Mouse (Mus musculus) heart, embryonic 11.5 days (tissue): ENCODE data around the gene Lman2l. TPM values are rescaled to one million over a fixed set of nuclear protein-coding genes. Genes with fewer than 3 reads are reported as not detected.

Experiments used
- ATAC-seq: fragments of 200-750 bp; cut with Nextera tagmentation; replicated peaks from 2 replicates; pipeline ENCODE4 v1.8.0; 2017; ENCODE audit warnings: moderate library complexity; ENCODE audit not compliant: insufficient number of reproducible peaks, low FRiP score, low TSS enrichment
- H3K27ac ChIP-seq: fragments of 300-500 bp; sonication (generic); 2 replicates; pipeline ENCODE4 v1.5.1; 2014; ENCODE audit warnings: mild to moderate bottlenecking, low read depth, low read length
- H3K27me3 ChIP-seq: fragments of 300-500 bp; sonication (generic); 2 replicates; pipeline ENCODE4 v1.6.1; 2014; ENCODE audit warnings: mild to moderate bottlenecking, low read length, mixed read lengths; ENCODE audit not compliant: control insufficient read depth, insufficient read depth
- H3K36me3 ChIP-seq: fragments of 300-500 bp; sonication (generic); 2 replicates; pipeline ENCODE4 v1.6.1; 2014; ENCODE audit warnings: mild to moderate bottlenecking, low read length, moderate library complexity, mixed read lengths; ENCODE audit not compliant: control insufficient read depth, insufficient read depth
- H3K4me1 ChIP-seq: fragments of 300-500 bp; sonication (generic); 2 replicates; pipeline ENCODE4 v1.6.1; 2014; ENCODE audit warnings: low read length; ENCODE audit not compliant: control insufficient read depth, insufficient read depth
- H3K4me2 ChIP-seq: fragments of 300-500 bp; sonication (generic); 2 replicates; pipeline ENCODE4 v1.6.1; 2014; ENCODE audit warnings: mild to moderate bottlenecking, moderate library complexity
- H3K4me3 ChIP-seq: fragments of 300-500 bp; sonication (generic); 2 replicates; pipeline ENCODE4 v1.5.1; 2014; ENCODE audit warnings: low read depth, low read length
- H3K9ac ChIP-seq: fragments of 300-500 bp; sonication (generic); 2 replicates; pipeline ENCODE4 v1.6.1; 2014; ENCODE audit warnings: mild to moderate bottlenecking, low read depth, low read length, moderate library complexity
- H3K9me3 ChIP-seq: fragments of 300-500 bp; sonication (generic); replicated peaks from 2 replicates; pipeline ENCODE4 v1.6.1; 2016; ENCODE audit warnings: low read length; ENCODE audit not compliant: control insufficient read depth
- WGBS: fragments of 180-500 bp; shearing (Covaris S2); extraction: QIAGEN DNeasy Blood & Tissue Kit; methylation state at CpG from one replicate; pipeline ENCODE4 v1.1.7; 2014; ENCODE audit not compliant: insufficient replicate concordance; 5-methylcytosine and 5-hydroxymethylcytosine counted together
- polyA plus RNA-seq: library from polyadenylated mRNA; unstranded; fragments of >200 nt; fragmentation: Nextera tagmentation; extraction: Ambion mirVana; gene quantifications from 2 replicates; pipeline ENCODE4 v1.2.1, GENCODE M21; 2014

Gene Lman2l
- polyA plus RNA-seq, 1 experiment from 2014 or later: 31.3 TPM

DNA sequence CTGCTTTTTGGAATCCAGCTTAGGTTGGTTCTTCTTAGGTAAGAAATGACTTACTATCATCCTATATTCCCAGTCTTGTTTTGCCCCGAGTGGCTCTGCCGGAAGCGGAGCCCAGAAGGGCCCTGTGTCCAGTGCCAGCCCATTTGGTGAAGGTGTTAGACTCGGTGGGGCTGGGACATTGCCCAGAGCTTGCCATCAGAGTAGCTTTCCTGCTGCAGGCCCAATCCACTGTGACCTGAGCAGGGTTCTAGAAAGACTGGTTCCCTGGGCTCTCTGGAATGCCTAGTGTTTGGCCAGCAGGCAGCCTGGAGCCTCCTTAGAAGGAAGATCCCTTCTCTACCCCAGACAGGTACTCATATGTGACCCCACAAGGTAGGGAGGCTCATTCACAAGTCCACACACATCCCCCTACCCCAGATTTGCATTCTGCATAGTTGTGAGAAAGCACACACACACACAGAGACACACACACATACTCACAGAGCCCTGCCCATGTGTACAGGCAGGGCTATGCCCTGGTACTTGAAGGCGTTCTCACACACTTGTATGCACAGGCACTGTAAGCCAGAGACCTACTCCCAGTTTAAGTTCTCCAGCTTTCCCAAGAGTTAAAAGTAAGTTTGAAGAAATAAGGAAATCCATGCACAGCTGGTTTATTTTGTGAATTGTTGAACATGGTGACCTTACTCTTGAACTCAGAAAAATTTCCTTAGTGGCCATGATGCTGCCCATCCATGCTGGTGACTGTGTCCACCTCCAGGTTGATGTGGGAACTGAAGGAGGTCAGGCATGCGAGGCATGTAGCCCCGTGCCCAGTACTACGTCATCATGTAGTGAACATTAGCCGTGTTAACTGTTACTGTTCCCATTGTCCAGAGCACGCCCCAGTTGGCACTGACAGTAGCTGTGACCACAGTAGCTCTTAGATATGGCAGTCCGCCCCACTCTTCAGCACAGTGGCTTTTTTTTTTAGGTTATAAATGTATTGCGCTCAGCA is 35.1 kb upstream of the Lman2l start:
- Histone ChIP-seq H3K4me2 (no peak overlapping the region), H3K4me3 (no peak overlapping the region), H3K36me3 (no peaks in the 10 kb centered on the region), H3K27me3 (no peaks in the 10 kb centered on the region), H3K4me1 (peaks cover 5% of the 10 kb centered on the region; the same call in 1 of the 2 replicates), H3K9me3 (no peaks in the 10 kb centered on the region), H3K27ac (no peak overlapping the region), H3K9ac (no peak overlapping the region)
- 87% methylated on average over 12 of the region's 12 CpGs for WGBS
- no peak for ATAC-seq

DNA sequence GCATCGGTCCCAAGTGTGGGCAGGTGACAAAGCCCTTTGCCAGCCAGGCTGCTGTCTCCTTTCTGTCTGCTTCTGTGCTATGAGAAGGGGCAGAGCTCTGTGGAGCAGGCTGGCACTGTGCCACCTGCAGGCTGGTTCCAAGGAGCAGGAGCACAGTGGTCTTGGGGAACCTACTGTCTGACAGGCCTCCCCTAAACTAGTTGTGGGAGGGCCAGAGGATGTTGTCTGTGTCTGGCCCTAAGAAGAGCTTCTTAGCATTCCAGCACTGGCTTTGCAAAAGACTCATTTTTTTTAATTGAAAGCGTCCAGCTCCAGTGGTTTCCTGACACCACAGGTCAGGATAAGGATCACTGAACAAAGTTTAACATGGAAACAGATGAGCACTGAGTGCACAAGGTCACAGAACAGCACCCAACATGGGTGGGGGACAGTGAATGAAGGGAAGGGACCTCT is 33.3 kb upstream of the Lman2l start:
- H3K36me3 ChIP-seq: no peaks in the 10 kb centered on the region
- no peak for ATAC-seq
- H3K27me3 ChIP-seq: no peaks in the 10 kb centered on the region
- no peak overlapping the region for H3K4me3 ChIP-seq
- no peak overlapping the region for H3K27ac ChIP-seq
- no peak overlapping the region for H3K4me2 ChIP-seq
- no peaks in the 10 kb centered on the region for H3K9me3 ChIP-seq
- no peak overlapping the region for H3K9ac ChIP-seq
- WGBS: 78% methylated on average over 2 of the region's 2 CpGs
- H3K4me1 ChIP-seq: peaks cover 9% of the 10 kb centered on the region

GRCm38 (mm10) chr1:36476426-36476825 is 31.4 kb upstream of the Lman2l start:
- Histone ChIP-seq H3K9me3 (no peaks in the 10 kb centered on the region), H3K36me3 (no peaks in the 10 kb centered on the region), H3K27ac (no peak overlapping the region), H3K4me2 (no peak overlapping the region), H3K27me3 (no peaks in the 10 kb centered on the region), H3K4me3 (no peak overlapping the region), H3K4me1 (peaks cover 24% of the 10 kb centered on the region), H3K9ac (no peak overlapping the region)
- 76% methylated on average over 7 of the region's 7 CpGs for WGBS
- ATAC-seq: no peak

GRCm38 (mm10) chr1:36475480-36476110 is 30.5 kb upstream of the Lman2l start:
- no peak overlapping the region for H3K9ac ChIP-seq
- no peak overlapping the region for H3K27ac ChIP-seq
- H3K36me3 ChIP-seq: no peaks in the 10 kb centered on the region
- peak overlapping the region; percentile 38; the same call in 1 of the 2 replicates for H3K4me2 ChIP-seq
- H3K9me3 ChIP-seq: no peaks in the 10 kb centered on the region
- 59% methylated on average over 8 of the region's 8 CpGs for WGBS
- ATAC-seq: no peak
- H3K4me1 ChIP-seq: peaks cover 24% of the 10 kb centered on the region
- no peak overlapping the region for H3K4me3 ChIP-seq
- H3K27me3 ChIP-seq: no peaks in the 10 kb centered on the region

DNA sequence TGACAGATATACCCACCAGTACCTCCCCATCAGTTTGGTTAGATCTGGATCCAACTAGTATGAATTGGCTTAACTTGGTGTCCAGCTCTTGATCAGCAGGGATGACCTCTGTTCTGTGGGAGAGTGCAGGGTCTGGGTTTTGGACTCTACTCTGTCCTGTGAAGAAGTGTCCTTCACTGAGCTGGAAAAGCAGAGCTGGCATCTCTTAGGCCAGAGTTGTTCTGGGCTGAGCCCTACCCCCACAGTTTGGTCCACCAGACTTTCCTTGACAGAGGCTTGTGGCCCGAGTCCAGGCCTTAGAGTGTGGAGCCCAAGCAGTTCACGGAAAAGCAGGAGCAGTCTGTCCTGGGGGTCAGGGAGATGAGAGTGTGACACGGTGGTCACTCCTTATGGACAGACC is 29.6 kb upstream of the Lman2l start:
- Histone ChIP-seq H3K27ac (no peak overlapping the region), H3K36me3 (no peaks in the 10 kb centered on the region), H3K4me1 (peaks cover 24% of the 10 kb centered on the region), H3K9ac (peak overlapping the region; percentile 49; the same call in 1 of the 2 replicates), H3K27me3 (no peaks in the 10 kb centered on the region), H3K4me2 (peak overlapping the region; percentile 38), H3K4me3 (no peak overlapping the region), H3K9me3 (no peaks in the 10 kb centered on the region)
- no peak for ATAC-seq
- 52% methylated on average over 3 of the region's 3 CpGs for WGBS

GRCm38 (mm10) chr1:36473211-36473780 is 28.2 kb upstream of the Lman2l start:
- Histone ChIP-seq H3K9ac (no peak overlapping the region), H3K4me3 (0 out of 2 replicates have a peak overlapping the region, but pooled peaks have one; percentile 4)
- 65% methylated on average over 10 of the region's 10 CpGs for WGBS

GRCm38 (mm10) chr1:36472106-36472440 is 27.0 kb upstream of the Lman2l start:
- no peak; the same call in 1 of the 2 replicates for ATAC-seq
- Histone ChIP-seq H3K4me1 (peaks cover 24% of the 10 kb centered on the region), H3K9ac (peak overlapping the region; percentile 68), H3K27ac (no peak overlapping the region), H3K9me3 (no peaks in the 10 kb centered on the region), H3K4me3 (peak overlapping the region; percentile 61), H3K36me3 (no peaks in the 10 kb centered on the region), H3K4me2 (peak overlapping the region; percentile 89), H3K27me3 (no peaks in the 10 kb centered on the region)
- 16% methylated on average over 18 of the region's 18 CpGs for WGBS

More at GRCm38 (mm10) chr1:36473211-36473780, 28.2 kb upstream of the Lman2l start:
- H3K4me2 ChIP-seq: peak overlapping the region; percentile 89
- H3K36me3 ChIP-seq: no peaks in the 10 kb centered on the region
- H3K27ac ChIP-seq: no peak overlapping the region
- peaks cover 24% of the 10 kb centered on the region for H3K4me1 ChIP-seq
- no peaks in the 10 kb centered on the region for H3K9me3 ChIP-seq
- no peaks in the 10 kb centered on the region for H3K27me3 ChIP-seq
- ATAC-seq: no peak
